Mouse (Mus musculus): Measurements from ENCODE around the gene Psmg3.

DNA sequence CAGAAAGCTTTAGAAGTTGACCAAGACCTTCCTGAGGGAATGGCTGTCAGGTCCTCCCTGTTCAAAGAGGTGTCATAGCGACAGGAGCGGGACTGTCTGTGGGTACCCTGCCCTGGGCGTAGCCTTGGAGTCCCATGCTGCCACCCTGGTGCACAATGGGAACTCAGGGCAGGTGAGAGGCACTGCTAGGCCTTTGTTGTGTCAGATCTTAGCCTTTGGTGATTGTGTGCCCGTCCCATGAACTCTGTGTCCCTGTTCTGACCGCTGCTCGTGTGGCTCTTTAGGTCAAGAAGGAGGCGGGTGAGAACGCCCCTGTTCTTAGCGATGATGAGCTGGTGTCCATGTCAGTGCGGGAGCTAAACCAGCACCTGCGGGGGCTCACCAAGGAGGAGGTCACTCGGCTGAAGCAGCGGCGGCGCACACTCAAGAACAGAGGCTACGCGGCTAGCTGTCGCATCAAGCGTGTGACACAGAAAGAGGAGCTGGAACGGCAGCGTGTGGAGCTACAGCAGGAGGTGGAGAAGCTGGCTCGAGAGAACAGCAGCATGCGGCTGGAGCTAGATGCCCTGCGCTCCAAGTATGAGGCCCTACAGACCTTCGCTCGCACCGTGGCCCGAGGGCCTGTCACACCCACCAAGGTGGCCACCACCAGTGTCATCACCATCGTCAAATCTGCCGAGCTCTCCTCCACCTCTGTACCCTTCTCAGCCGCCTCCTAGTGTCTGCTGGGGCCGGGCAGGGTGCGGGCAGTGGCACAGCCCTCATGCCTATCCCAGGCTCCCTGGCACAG is 26.7 kb downstream of the Psmg3 start:
- TF ChIP-seq POLR2A (IDR thresholded peaks at IDR 0.05; ENCODE audit: borderline replicate concordance, control insufficient read depth, low read depth, low read length) (no peak), CTCF (IDR thresholded peaks at IDR 0.05; ENCODE audit: control insufficient read depth, insufficient read depth, low read length) (no peak)
